Mouse (Mus musculus): Measurements from ENCODE around the gene Trappc10. TPM values are rescaled to one million over a fixed set of nuclear protein-coding genes. Genes with fewer than 3 reads are reported as not detected.

The Trappc10 gene
- 41.8 and 45.9 TPM in 2 replicates for polyA plus RNA-seq (2012; rRNA removed)

GRCm38 (mm10) chr10:78244438-78245224 is at the start of gene Trappc10:
Gene Trappc10 (minus strand): TSS chr10:78244641.
- Histone ChIP-seq H3K4me3 (ENCODE audit: extremely low read depth, insufficient read depth, insufficient read length) (peak within 1 kb of the TSS; percentile 65), H3K36me3 (ENCODE audit: control insufficient read depth, insufficient read depth, low read length) (no peaks in the 10 kb centered on the region), H3K27ac (ENCODE audit: insufficient read depth, low read length) (peak within 1 kb of the TSS; percentile 47), H3K27me3 (ENCODE audit: control insufficient read depth, insufficient read depth, low read length) (no peaks in the 10 kb centered on the region), H3K4me1 (ENCODE audit: control insufficient read depth, insufficient read depth, insufficient read length) (peaks cover 5% of the 10 kb centered on the region; the same call in 1 of the 2 replicates)
- peak; percentile 61 to 85 for DNase-seq (ENCODE audit: low read depth in 1 of 2, low spot score in 2 of 2)
- under 1% methylated on average over 74 of the region's 74 CpGs for WGBS
- no peak for TF ChIP-seq CTCF (IDR thresholded peaks at IDR 0.05; ENCODE audit: extremely low read depth, insufficient read depth, insufficient read length, insufficient replicate concordance)
- TF ChIP-seq POLR2A (IDR thresholded peaks at IDR 0.05; ENCODE audit: low read depth, low read length), result no peak

DNA sequence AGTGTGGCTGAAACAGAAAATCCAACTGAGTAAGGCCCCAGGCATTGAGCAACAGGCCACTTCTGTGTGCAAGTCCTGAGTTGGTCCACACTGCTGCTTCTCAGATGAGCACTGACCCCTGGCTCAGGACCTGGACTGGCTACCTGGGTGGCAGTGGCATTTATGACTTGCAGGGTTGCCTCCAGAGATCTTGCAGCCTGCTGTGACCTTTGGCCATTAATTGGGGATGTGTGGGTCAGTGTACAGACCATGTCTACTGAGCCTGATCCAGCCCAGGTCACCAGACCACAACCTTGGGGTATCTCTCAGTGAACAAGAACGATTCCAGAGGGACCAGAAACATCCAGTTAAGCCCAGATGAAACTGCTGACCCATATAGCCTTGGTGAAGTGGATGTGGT is 49.1 kb upstream of the Trappc10 start:
- H3K36me3 ChIP-seq (ENCODE audit: control insufficient read depth, insufficient read depth, low read length), result peaks cover 2% of the 10 kb centered on the region; the same call in 1 of the 2 replicates
- no peak for TF ChIP-seq POLR2A (IDR thresholded peaks at IDR 0.05; ENCODE audit: low read depth, low read length)
- TF ChIP-seq CTCF (IDR thresholded peaks at IDR 0.05; ENCODE audit: extremely low read depth, insufficient read depth, insufficient read length, insufficient replicate concordance), result no peak

GRCm38 (mm10) chr10:78292381-78292780 is 47.9 kb upstream of the Trappc10 start:
- no peak for TF ChIP-seq POLR2A (IDR thresholded peaks at IDR 0.05; ENCODE audit: low read depth, low read length)
- TF ChIP-seq CTCF (IDR thresholded peaks at IDR 0.05; ENCODE audit: extremely low read depth, insufficient read depth, insufficient read length, insufficient replicate concordance), result no peak
- no peak overlapping the region for H3K4me3 ChIP-seq (ENCODE audit: extremely low read depth, insufficient read depth, insufficient read length)
- 95% methylated on average over 5 of the region's 5 CpGs for WGBS
- H3K36me3 ChIP-seq (ENCODE audit: control insufficient read depth, insufficient read depth, low read length), result peaks cover 8% of the 10 kb centered on the region
- peaks cover 24% of the 10 kb centered on the region; the same call in 1 of the 2 replicates for H3K4me1 ChIP-seq (ENCODE audit: control insufficient read depth, insufficient read depth, insufficient read length)
- H3K27ac ChIP-seq (ENCODE audit: insufficient read depth, low read length), result no peak overlapping the region
- DNase-seq (ENCODE audit: low read depth in 1 of 2, low spot score in 2 of 2), result no peak
- H3K27me3 ChIP-seq (ENCODE audit: control insufficient read depth, insufficient read depth, low read length), result no peaks in the 10 kb centered on the region

More for the DNA sequence above, 49.1 kb upstream of the Trappc10 start:
- DNase-seq (ENCODE audit: low read depth in 1 of 2, low spot score in 2 of 2), result no peak
- Histone ChIP-seq H3K4me1 (ENCODE audit: control insufficient read depth, insufficient read depth, insufficient read length) (peaks cover 25% of the 10 kb centered on the region; the same call in 1 of the 2 replicates), H3K27ac (ENCODE audit: insufficient read depth, low read length) (no peak overlapping the region), H3K27me3 (ENCODE audit: control insufficient read depth, insufficient read depth, low read length) (no peaks in the 10 kb centered on the region), H3K4me3 (ENCODE audit: extremely low read depth, insufficient read depth, insufficient read length) (no peak overlapping the region)
- WGBS, result 81% methylated on average over 1 of the region's 1 CpGs

GRCm38 (mm10) chr10:78290730-78291535 is 46.5 kb upstream of the Trappc10 start:
- WGBS, result 86% methylated on average over 8 of the region's 8 CpGs
- Histone ChIP-seq H3K36me3 (ENCODE audit: control insufficient read depth, insufficient read depth, low read length) (peaks cover 22% of the 10 kb centered on the region), H3K4me1 (ENCODE audit: control insufficient read depth, insufficient read depth, insufficient read length) (peaks cover 16% of the 10 kb centered on the region; the same call in 1 of the 2 replicates), H3K27me3 (ENCODE audit: control insufficient read depth, insufficient read depth, low read length) (no peaks in the 10 kb centered on the region), H3K4me3 (ENCODE audit: extremely low read depth, insufficient read depth, insufficient read length) (no peak overlapping the region), H3K27ac (ENCODE audit: insufficient read depth, low read length) (no peak overlapping the region)
- DNase-seq (ENCODE audit: low read depth in 1 of 2, low spot score in 2 of 2), result no peak
- TF ChIP-seq CTCF (IDR thresholded peaks at IDR 0.05; ENCODE audit: extremely low read depth, insufficient read depth, insufficient read length, insufficient replicate concordance), result no peak
- no peak for TF ChIP-seq POLR2A (IDR thresholded peaks at IDR 0.05; ENCODE audit: low read depth, low read length)

GRCm38 (mm10) chr10:78288896-78289295 is 44.5 kb upstream of the Trappc10 start:
- H3K27ac ChIP-seq (ENCODE audit: insufficient read depth, low read length), result no peak overlapping the region
- DNase-seq (ENCODE audit: low read depth in 1 of 2, low spot score in 2 of 2), result no peak
- 92% methylated on average over 4 of the region's 4 CpGs for WGBS
- no peaks in the 10 kb centered on the region for H3K4me1 ChIP-seq (ENCODE audit: control insufficient read depth, insufficient read depth, insufficient read length)
- peaks cover 36% of the 10 kb centered on the region for H3K36me3 ChIP-seq (ENCODE audit: control insufficient read depth, insufficient read depth, low read length)
- H3K4me3 ChIP-seq (ENCODE audit: extremely low read depth, insufficient read depth, insufficient read length), result no peak overlapping the region
- H3K27me3 ChIP-seq (ENCODE audit: control insufficient read depth, insufficient read depth, low read length), result no peaks in the 10 kb centered on the region
- TF ChIP-seq CTCF (IDR thresholded peaks at IDR 0.05; ENCODE audit: extremely low read depth, insufficient read depth, insufficient read length, insufficient replicate concordance) (no peak), POLR2A (IDR thresholded peaks at IDR 0.05; ENCODE audit: low read depth, low read length) (no peak)

- H3K4me1 ChIP-seq (ENCODE audit: control insufficient read depth, insufficient read depth, insufficient read length), result no peaks in the 10 kb centered on the region
These were observed 43.7 kb upstream of the Trappc10 start for GRCm38 (mm10) chr10:78288135-78288534.

More at GRCm38 (mm10) chr10:78288135-78288534, 43.7 kb upstream of the Trappc10 start:
- no peaks in the 10 kb centered on the region for H3K27me3 ChIP-seq (ENCODE audit: control insufficient read depth, insufficient read depth, low read length)
- 95% methylated on average over 5 of the region's 5 CpGs for WGBS
- no peak overlapping the region for H3K4me3 ChIP-seq (ENCODE audit: extremely low read depth, insufficient read depth, insufficient read length)
- H3K36me3 ChIP-seq (ENCODE audit: control insufficient read depth, insufficient read depth, low read length), result peaks cover 41% of the 10 kb centered on the region
- H3K27ac ChIP-seq (ENCODE audit: insufficient read depth, low read length), result no peak overlapping the region
- TF ChIP-seq POLR2A (IDR thresholded peaks at IDR 0.05; ENCODE audit: low read depth, low read length) (no peak), CTCF (IDR thresholded peaks at IDR 0.05; ENCODE audit: extremely low read depth, insufficient read depth, insufficient read length, insufficient replicate concordance) (no peak)
- DNase-seq (ENCODE audit: low read depth in 1 of 2, low spot score in 2 of 2), result no peak

All from spleen, adult 2 months (tissue).